Mouse (Mus musculus): Measurements from ENCODE around the gene Fancd2. TPM values are rescaled to one million over a fixed set of nuclear protein-coding genes. Genes with fewer than 3 reads are reported as not detected.

The Fancd2 gene
- polyA plus RNA-seq, 1 experiment from 2014 or later, result 13.1 TPM

DNA sequence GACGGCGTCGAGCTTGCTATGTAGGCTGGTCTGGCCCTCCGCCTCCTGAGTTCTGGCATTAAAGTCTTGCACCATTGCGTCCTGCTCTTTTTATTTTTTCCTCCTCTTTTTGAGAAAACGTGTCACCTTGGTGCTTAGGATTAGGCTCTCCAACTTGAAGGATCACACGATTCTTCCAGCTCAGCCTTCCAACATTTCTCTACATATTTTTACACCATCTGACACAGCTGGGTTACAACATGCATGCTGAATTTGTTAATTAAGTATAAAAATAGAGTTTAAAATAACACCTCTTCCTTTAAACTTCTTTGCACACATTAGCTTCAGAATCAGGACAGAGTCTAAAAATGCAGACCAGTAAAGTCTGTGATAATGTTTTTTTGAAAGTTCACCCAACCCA lies 77.8 kb downstream of the Fancd2 start:
- Histone ChIP-seq H3K36me3 (ENCODE audit: control insufficient read depth, insufficient read depth, low read length) (peaks cover 44% of the 10 kb centered on the region), H3K27me3 (replicated peaks; ENCODE audit: control insufficient read depth, insufficient read depth, low read length) (no peaks in the 10 kb centered on the region), H3K27ac (ENCODE audit: low read depth) (no peak overlapping the region), H3K9ac (ENCODE audit: low read length) (no peak overlapping the region), H3K9me3 (ENCODE audit: control insufficient read depth, low read length) (no peaks in the 10 kb centered on the region), H3K4me2 (ENCODE audit: low read length) (no peak overlapping the region), H3K4me3 (ENCODE audit: low read depth, low read length) (no peak overlapping the region), H3K4me1 (replicated peaks; ENCODE audit: control insufficient read depth, insufficient read depth, low read length) (peaks cover 15% of the 10 kb centered on the region)
- WGBS, result 79% methylated on average over 7 of the region's 7 CpGs
- DNase-seq (ENCODE audit: low spot score) (no peak), ATAC-seq (replicated peaks; ENCODE audit: low FRiP score, low TSS enrichment, low read depth) (no peak)

DNA sequence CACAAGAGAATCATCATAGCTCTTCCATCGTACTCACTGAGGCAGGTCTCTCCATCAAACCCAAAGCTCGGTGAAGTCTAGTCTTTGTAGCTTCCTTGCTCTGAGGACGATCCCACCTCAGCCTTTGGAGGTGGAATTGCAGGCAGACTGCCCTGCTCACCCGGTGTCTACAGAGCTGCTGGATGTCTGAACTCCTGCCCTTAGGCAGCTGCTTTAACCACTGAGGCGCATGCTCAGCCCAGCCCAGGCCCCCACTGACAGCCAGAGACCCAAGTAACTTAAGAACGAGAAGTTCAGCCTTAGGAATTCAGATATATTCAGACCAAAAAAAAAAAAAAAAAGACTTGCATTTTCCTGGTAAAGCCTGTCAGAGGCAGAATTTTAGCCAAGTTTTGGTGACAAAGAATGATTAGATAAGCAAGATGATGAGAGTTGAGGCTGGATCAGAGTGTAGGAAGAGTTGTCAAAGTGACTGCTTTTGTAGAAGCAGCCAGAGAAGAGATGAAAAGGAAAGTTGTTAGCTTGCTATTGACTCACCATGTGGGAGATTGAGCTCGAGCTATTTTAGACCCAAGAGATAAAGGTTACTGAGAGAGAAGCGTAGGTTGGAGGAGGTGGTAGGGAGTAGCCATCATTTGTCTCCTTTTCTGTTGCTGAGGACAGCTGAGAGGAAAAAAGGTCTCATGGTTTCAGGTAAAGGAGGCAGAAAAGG lies 80.9 kb downstream of the Fancd2 start:
- H3K9me3 ChIP-seq (ENCODE audit: control insufficient read depth, low read length), result no peaks in the 10 kb centered on the region
- no peaks in the 10 kb centered on the region for H3K4me1 ChIP-seq (replicated peaks; ENCODE audit: control insufficient read depth, insufficient read depth, low read length)
- no peak overlapping the region for H3K4me3 ChIP-seq (ENCODE audit: low read depth, low read length)
- no peak overlapping the region for H3K9ac ChIP-seq (ENCODE audit: low read length)
- WGBS, result 91% methylated on average over 8 of the region's 8 CpGs
- peaks cover 67% of the 10 kb centered on the region for H3K36me3 ChIP-seq (ENCODE audit: control insufficient read depth, insufficient read depth, low read length)
- no peak overlapping the region for H3K27ac ChIP-seq (ENCODE audit: low read depth)
- DNase-seq (ENCODE audit: low spot score) (no peak), ATAC-seq (replicated peaks; ENCODE audit: low FRiP score, low TSS enrichment, low read depth) (no peak)
- no peak overlapping the region for H3K4me2 ChIP-seq (ENCODE audit: low read length)
- no peaks in the 10 kb centered on the region for H3K27me3 ChIP-seq (replicated peaks; ENCODE audit: control insufficient read depth, insufficient read depth, low read length)

GRCm38 (mm10) chr6:113614152-113614551 lies 82.7 kb downstream of the Fancd2 start:
- H3K36me3 ChIP-seq (ENCODE audit: control insufficient read depth, insufficient read depth, low read length), result peaks cover 75% of the 10 kb centered on the region
- no peak overlapping the region for H3K4me3 ChIP-seq (ENCODE audit: low read depth, low read length)
- H3K9ac ChIP-seq (ENCODE audit: low read length), result no peak overlapping the region
- no peak overlapping the region for H3K27ac ChIP-seq (ENCODE audit: low read depth)
- no peaks in the 10 kb centered on the region for H3K4me1 ChIP-seq (replicated peaks; ENCODE audit: control insufficient read depth, insufficient read depth, low read length)
- DNase-seq (ENCODE audit: low spot score) (no peak), ATAC-seq (replicated peaks; ENCODE audit: low FRiP score, low TSS enrichment, low read depth) (no peak)
- 95% methylated on average over 7 of the region's 7 CpGs for WGBS
- H3K9me3 ChIP-seq (ENCODE audit: control insufficient read depth, low read length), result no peaks in the 10 kb centered on the region
- no peak overlapping the region for H3K4me2 ChIP-seq (ENCODE audit: low read length)
- H3K27me3 ChIP-seq (replicated peaks; ENCODE audit: control insufficient read depth, insufficient read depth, low read length), result no peaks in the 10 kb centered on the region

GRCm38 (mm10) chr6:113614997-113615396 lies 83.5 kb downstream of the Fancd2 start:
- DNase-seq (ENCODE audit: low spot score), result no peak
- Histone ChIP-seq H3K4me1 (replicated peaks; ENCODE audit: control insufficient read depth, insufficient read depth, low read length) (no peaks in the 10 kb centered on the region), H3K36me3 (ENCODE audit: control insufficient read depth, insufficient read depth, low read length) (peaks cover 74% of the 10 kb centered on the region), H3K27ac (ENCODE audit: low read depth) (no peak overlapping the region), H3K4me3 (ENCODE audit: low read depth, low read length) (no peak overlapping the region), H3K4me2 (ENCODE audit: low read length) (no peak overlapping the region), H3K9me3 (ENCODE audit: control insufficient read depth, low read length) (no peaks in the 10 kb centered on the region), H3K27me3 (replicated peaks; ENCODE audit: control insufficient read depth, insufficient read depth, low read length) (no peaks in the 10 kb centered on the region), H3K9ac (ENCODE audit: low read length) (no peak overlapping the region)
- no peak for ATAC-seq (replicated peaks; ENCODE audit: low FRiP score, low TSS enrichment, low read depth)
- WGBS, result 97% methylated on average over 8 of the region's 8 CpGs

DNA sequence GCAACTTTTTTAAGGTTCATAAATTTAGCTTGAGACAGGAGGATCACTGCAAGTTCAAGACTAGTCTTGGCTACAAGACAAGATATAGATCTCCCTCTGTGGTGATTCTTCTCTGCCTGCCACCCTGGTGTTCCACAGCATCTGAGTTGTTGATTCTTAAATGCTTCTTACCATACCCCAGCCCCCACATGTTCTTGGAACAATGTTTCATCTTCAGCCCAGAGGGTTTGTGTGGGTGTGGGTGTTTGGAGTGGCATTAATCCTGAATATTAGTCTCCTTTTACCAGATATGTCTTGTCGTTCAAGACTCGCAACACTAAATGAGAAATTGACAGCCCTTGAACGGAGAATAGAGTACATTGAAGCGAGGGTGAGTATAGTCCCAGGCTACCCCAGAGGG lies 84.0 kb downstream of the Fancd2 start:
- WGBS, result 98% methylated on average over 4 of the region's 4 CpGs
- Histone ChIP-seq H3K4me3 (ENCODE audit: low read depth, low read length) (no peak overlapping the region), H3K9me3 (ENCODE audit: control insufficient read depth, low read length) (no peaks in the 10 kb centered on the region), H3K36me3 (ENCODE audit: control insufficient read depth, insufficient read depth, low read length) (peaks cover 69% of the 10 kb centered on the region), H3K4me2 (ENCODE audit: low read length) (no peak overlapping the region), H3K27ac (ENCODE audit: low read depth) (no peak overlapping the region), H3K27me3 (replicated peaks; ENCODE audit: control insufficient read depth, insufficient read depth, low read length) (no peaks in the 10 kb centered on the region), H3K4me1 (replicated peaks; ENCODE audit: control insufficient read depth, insufficient read depth, low read length) (no peaks in the 10 kb centered on the region), H3K9ac (ENCODE audit: low read length) (no peak overlapping the region)
- ATAC-seq (replicated peaks; ENCODE audit: low FRiP score, low TSS enrichment, low read depth) (no peak), DNase-seq (ENCODE audit: low spot score) (no peak)

GRCm38 (mm10) chr6:113623386-113623785 lies 91.9 kb downstream of the Fancd2 start:
- WGBS, result 65% methylated on average over 5 of the region's 5 CpGs
- DNase-seq (ENCODE audit: low spot score) (no peak), ATAC-seq (replicated peaks; ENCODE audit: low FRiP score, low TSS enrichment, low read depth) (0 out of 2 replicates have a peak, but pooled peaks have one; percentile 6)
- H3K4me1 ChIP-seq (replicated peaks; ENCODE audit: control insufficient read depth, insufficient read depth, low read length), result peaks cover 11% of the 10 kb centered on the region
- peak overlapping the region; percentile 76 for H3K9ac ChIP-seq (ENCODE audit: low read length)
- no peaks in the 10 kb centered on the region for H3K27me3 ChIP-seq (replicated peaks; ENCODE audit: control insufficient read depth, insufficient read depth, low read length)
- H3K4me3 ChIP-seq (ENCODE audit: low read depth, low read length), result peak overlapping the region; percentile 72
- peak overlapping the region; percentile 84 for H3K27ac ChIP-seq (ENCODE audit: low read depth)
- peaks cover 13% of the 10 kb centered on the region for H3K36me3 ChIP-seq (ENCODE audit: control insufficient read depth, insufficient read depth, low read length)
- H3K9me3 ChIP-seq (ENCODE audit: control insufficient read depth, low read length), result no peaks in the 10 kb centered on the region
- peak overlapping the region; percentile 94 for H3K4me2 ChIP-seq (ENCODE audit: low read length)

GRCm38 (mm10) chr6:113623941-113624751 lies 92.7 kb downstream of the Fancd2 start, which contains the start of gene Vhl:
Vhl (plus strand) TSS chr6:113623959.
- H3K27me3 ChIP-seq (replicated peaks; ENCODE audit: control insufficient read depth, insufficient read depth, low read length), result no peaks in the 10 kb centered on the region
- peaks cover 11% of the 10 kb centered on the region for H3K4me1 ChIP-seq (replicated peaks; ENCODE audit: control insufficient read depth, insufficient read depth, low read length)
- H3K4me3 ChIP-seq (ENCODE audit: low read depth, low read length), result peak within 1 kb of the TSS; percentile 72
- peaks cover 14% of the 10 kb centered on the region for H3K36me3 ChIP-seq (ENCODE audit: control insufficient read depth, insufficient read depth, low read length)
- H3K27ac ChIP-seq (ENCODE audit: low read depth), result peak within 1 kb of the TSS; percentile 84
- no peaks in the 10 kb centered on the region for H3K9me3 ChIP-seq (ENCODE audit: control insufficient read depth, low read length)
- H3K4me2 ChIP-seq (ENCODE audit: low read length), result peak within 1 kb of the TSS; percentile 94
- ATAC-seq (replicated peaks; ENCODE audit: low FRiP score, low TSS enrichment, low read depth) (peak; percentile 88), DNase-seq (ENCODE audit: low spot score) (peak; percentile 93)
- peak within 1 kb of the TSS; percentile 76 for H3K9ac ChIP-seq (ENCODE audit: low read length)
- under 1% methylated on average over 70 of the region's 76 CpGs for WGBS

- H3K4me2 ChIP-seq (ENCODE audit: low read length), result peak overlapping the region; percentile 94
- DNase-seq (ENCODE audit: low spot score), result no peak
- peak overlapping the region; percentile 72 for H3K4me3 ChIP-seq (ENCODE audit: low read depth, low read length)
- H3K27me3 ChIP-seq (replicated peaks; ENCODE audit: control insufficient read depth, insufficient read depth, low read length), result no peaks in the 10 kb centered on the region
- 36% methylated on average over 5 of the region's 5 CpGs for WGBS
- H3K9ac ChIP-seq (ENCODE audit: low read length), result peak overlapping the region; percentile 76
- H3K4me1 ChIP-seq (replicated peaks; ENCODE audit: control insufficient read depth, insufficient read depth, low read length), result peaks cover 11% of the 10 kb centered on the region
- no peak overlapping the region for H3K27ac ChIP-seq (ENCODE audit: low read depth)
- ATAC-seq (replicated peaks; ENCODE audit: low FRiP score, low TSS enrichment, low read depth), result no peak
- H3K36me3 ChIP-seq (ENCODE audit: control insufficient read depth, insufficient read depth, low read length), result peaks cover 25% of the 10 kb centered on the region
- H3K9me3 ChIP-seq (ENCODE audit: control insufficient read depth, low read length), result no peaks in the 10 kb centered on the region
These were observed 93.7 kb downstream of the Fancd2 start for GRCm38 (mm10) chr6:113624989-113625770.

All from intestine, embryonic 14.5 days (tissue).